Mouse (Mus musculus) stomach, embryonic 16.5 days (tissue): ENCODE results near the gene Nipal3. TPM values are rescaled to one million over a fixed set of nuclear protein-coding genes. Genes with fewer than 3 reads are reported as not detected.

Experiments used
- ATAC-seq: fragments of 200-750 bp; cut with Nextera tagmentation; 2 replicates; pipeline ENCODE4 v1.8.0; 2017; ENCODE audit warnings: moderate number of reproducible peaks, moderate TSS enrichment; ENCODE audit not compliant: insufficient read depth, low FRiP score
- H3K27ac ChIP-seq: fragments of 300-500 bp; sonication (generic); 2 replicates; pipeline ENCODE4 v1.5.1; 2014; ENCODE audit warnings: low read length
- H3K27me3 ChIP-seq: fragments of 300-500 bp; sonication (generic); 2 replicates; pipeline ENCODE4 v1.6.1; 2014; ENCODE audit warnings: low read length, control low read depth, mixed read lengths; ENCODE audit not compliant: control insufficient read depth, insufficient read depth
- H3K36me3 ChIP-seq: fragments of 300-500 bp; sonication (generic); 2 replicates; pipeline ENCODE4 v1.6.1; 2014; ENCODE audit warnings: low read length; ENCODE audit not compliant: control insufficient read depth, insufficient read depth
- H3K4me1 ChIP-seq: fragments of 300-500 bp; sonication (generic); 2 replicates; pipeline ENCODE4 v1.6.1; 2014; ENCODE audit warnings: low read length, control low read depth, mixed read lengths; ENCODE audit not compliant: control insufficient read depth, insufficient read depth
- H3K4me2 ChIP-seq: fragments of 300-500 bp; sonication (generic); 2 replicates; pipeline ENCODE4 v1.6.1; 2014; ENCODE audit warnings: low read depth, low read length, mixed read lengths
- H3K4me3 ChIP-seq: fragments of 300-500 bp; sonication (generic); replicated peaks from 2 replicates; pipeline ENCODE4 v1.5.1; 2014; ENCODE audit warnings: mild to moderate bottlenecking, low read length
- H3K9ac ChIP-seq: fragments of 300-500 bp; sonication (generic); 2 replicates; pipeline ENCODE4 v1.6.1; 2014; ENCODE audit warnings: low read length
- H3K9me3 ChIP-seq: fragments of 300-500 bp; sonication (generic); replicated peaks from 2 replicates; pipeline ENCODE4 v1.6.1; 2016; ENCODE audit warnings: low read length, control low read depth; ENCODE audit not compliant: control insufficient read depth
- WGBS: fragments of 180-500 bp; shearing (Covaris S2); extraction: QIAGEN DNeasy Blood & Tissue Kit; methylation state at CpG from one replicate; pipeline ENCODE4 v1.1.7; 2014; 5-methylcytosine and 5-hydroxymethylcytosine counted together
- polyA plus RNA-seq: library from polyadenylated mRNA; unstranded; fragments of >200 nt; fragmentation: Nextera tagmentation; extraction: Ambion mirVana; gene quantifications from 2 replicates; pipeline ENCODE4 v1.2.1, GENCODE M21; 2015

Gene Nipal3
- polyA plus RNA-seq, 1 experiment from 2014 or later = 4.7 TPM

DNA sequence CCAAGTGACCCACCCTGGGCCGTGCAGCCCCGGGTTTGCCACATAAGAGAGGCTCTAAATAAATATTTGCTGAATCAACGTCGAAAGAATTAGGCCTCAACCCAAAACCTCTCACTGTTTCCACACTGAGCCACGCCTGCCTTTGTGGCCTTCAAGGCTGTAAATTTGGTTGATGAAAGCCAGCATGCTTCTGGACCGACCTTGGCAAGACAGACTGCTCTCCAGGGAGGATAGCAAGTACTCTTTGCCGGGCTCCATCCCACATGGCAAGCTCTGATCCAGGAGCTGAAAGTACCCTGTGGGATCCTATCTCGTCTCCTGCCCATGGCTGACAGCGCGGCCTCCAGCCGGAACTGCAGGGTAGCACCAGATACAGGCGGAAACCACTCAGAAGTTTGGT, 14.7 kb upstream of the Nipal3 start:
- Histone ChIP-seq H3K9ac (no peak overlapping the region), H3K9me3 (no peaks in the 10 kb centered on the region), H3K36me3 (no peaks in the 10 kb centered on the region), H3K4me3 (no peak overlapping the region), H3K4me1 (0 out of 2 replicates have a peak, but pooled peaks cover 8% of the 10 kb centered on the region), H3K27me3 (no peaks in the 10 kb centered on the region), H3K4me2 (no peak overlapping the region), H3K27ac (peak overlapping the region; percentile 42; the same call in 1 of the 2 replicates)
- ATAC-seq = no peak
- 54% methylated on average over 12 of the region's 12 CpGs for WGBS

DNA sequence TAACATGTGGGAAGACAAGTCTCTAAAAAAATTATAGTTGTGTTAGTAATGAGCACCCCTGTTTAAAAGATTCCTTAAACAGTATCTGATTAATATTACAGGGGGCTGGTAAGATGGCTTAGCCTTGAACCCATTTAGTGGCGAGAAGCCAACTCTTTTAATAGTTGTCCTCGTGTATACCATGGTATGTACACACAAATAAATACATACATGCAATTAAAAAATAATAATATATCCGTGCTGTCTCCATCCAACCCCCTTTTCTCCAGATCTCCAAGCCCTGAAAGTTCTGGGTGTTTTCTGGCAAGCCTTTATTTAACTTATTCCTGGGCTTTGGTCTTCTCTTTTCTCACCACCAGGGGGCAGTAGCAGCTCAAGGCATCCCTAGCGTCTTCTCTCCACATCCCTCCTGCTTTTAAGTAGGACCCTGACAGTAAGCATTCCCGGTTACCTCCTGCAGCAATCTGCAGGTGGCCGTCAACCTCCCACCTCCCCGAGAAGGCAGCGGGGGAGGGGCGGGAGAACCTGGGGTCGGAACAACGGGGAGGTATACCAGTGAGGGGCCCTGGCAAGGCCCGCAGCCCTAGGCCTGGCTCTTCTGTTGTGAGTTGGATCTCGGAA, 13.7 kb upstream of the Nipal3 start:
- ATAC-seq = 0 out of 2 replicates have a peak, but pooled peaks have one; percentile 33
- peak overlapping the region; percentile 70 for H3K9ac ChIP-seq

DNA sequence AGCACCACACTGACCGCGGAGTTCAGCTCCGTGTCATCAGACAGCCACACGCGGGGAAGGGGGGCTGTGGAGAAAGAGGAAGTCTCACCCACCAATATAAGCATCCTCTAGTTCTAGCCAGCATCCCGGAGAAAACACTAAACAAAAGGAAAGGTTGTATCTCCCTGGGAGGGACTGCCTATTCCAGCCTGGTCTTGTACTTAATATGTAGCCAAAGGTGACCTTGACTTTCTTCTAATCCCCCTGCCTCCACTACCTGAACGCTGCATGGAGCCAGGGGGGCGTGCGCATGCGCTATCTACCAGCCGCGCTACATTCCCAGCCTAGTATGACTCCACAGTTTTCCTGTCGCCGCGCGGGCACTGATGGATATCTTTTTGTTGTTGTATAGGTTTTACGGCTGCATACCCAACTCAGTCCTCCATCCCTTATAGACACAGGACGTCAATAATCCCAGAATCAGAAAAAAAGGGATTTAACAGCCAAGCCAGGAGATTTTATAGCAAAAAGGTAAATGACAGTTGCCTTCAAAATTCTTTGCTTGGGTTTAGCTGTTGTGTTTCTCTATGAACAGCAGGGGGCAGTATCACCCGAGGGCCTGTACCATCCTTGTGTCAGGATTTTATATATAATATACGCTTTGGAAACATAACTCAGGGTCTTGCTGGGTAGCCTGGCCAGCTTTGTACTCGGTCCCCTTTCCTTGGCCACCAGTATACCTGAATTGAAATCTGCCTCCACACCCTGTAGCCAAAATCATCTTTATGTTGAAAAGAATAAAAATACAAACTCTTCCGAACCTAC, 12.9 kb upstream of the Nipal3 start:
- no peak for ATAC-seq
- peak overlapping the region; percentile 20; the same call in 1 of the 2 replicates for H3K4me3 ChIP-seq
- H3K4me1 ChIP-seq = 0 out of 2 replicates have a peak, but pooled peaks cover 6% of the 10 kb centered on the region
- no peaks in the 10 kb centered on the region for H3K27me3 ChIP-seq
- H3K36me3 ChIP-seq = no peaks in the 10 kb centered on the region
- WGBS = 13% methylated on average over 22 of the region's 22 CpGs
- peak overlapping the region; percentile 50 for H3K4me2 ChIP-seq
- H3K9ac ChIP-seq = peak overlapping the region; percentile 48; the same call in 1 of the 2 replicates
- no peak overlapping the region for H3K27ac ChIP-seq
- no peaks in the 10 kb centered on the region for H3K9me3 ChIP-seq

More for the DNA sequence above, 13.7 kb upstream of the Nipal3 start:
- Histone ChIP-seq H3K36me3 (no peaks in the 10 kb centered on the region), H3K27me3 (no peaks in the 10 kb centered on the region), H3K27ac (no peak overlapping the region), H3K9me3 (no peaks in the 10 kb centered on the region), H3K4me2 (peak overlapping the region; percentile 48), H3K4me1 (0 out of 2 replicates have a peak, but pooled peaks cover 6% of the 10 kb centered on the region), H3K4me3 (no peak overlapping the region; the same call in 1 of the 2 replicates)
- 15% methylated on average over 13 of the region's 13 CpGs for WGBS

DNA sequence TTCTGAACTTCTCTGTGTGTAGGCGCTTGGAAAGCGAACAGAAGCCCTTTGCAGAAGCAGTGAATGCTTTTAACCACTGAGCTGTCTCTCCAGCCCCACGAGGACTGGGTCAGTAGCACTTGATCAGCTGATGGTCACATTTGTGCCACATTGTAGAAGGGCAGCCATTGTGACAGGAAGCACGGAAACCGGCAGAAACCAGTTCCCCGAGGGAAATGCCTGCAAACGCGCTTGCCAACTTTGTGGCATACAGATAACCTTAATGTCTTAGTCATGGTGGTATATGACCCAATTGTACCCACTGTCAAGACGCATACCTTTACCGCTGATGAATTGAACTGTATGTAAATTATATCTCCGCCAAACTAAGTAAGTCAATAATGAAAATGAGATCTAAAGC, 11.0 kb upstream of the Nipal3 start:
- ATAC-seq = no peak
- no peak overlapping the region for H3K4me3 ChIP-seq
- H3K27me3 ChIP-seq = no peaks in the 10 kb centered on the region
- 0 out of 2 replicates have a peak, but pooled peaks cover 6% of the 10 kb centered on the region for H3K4me1 ChIP-seq
- no peak overlapping the region for H3K4me2 ChIP-seq
- H3K9me3 ChIP-seq = no peaks in the 10 kb centered on the region
- H3K36me3 ChIP-seq = no peaks in the 10 kb centered on the region
- H3K27ac ChIP-seq = no peak overlapping the region
- 64% methylated on average over 11 of the region's 11 CpGs for WGBS
- no peak overlapping the region for H3K9ac ChIP-seq

DNA sequence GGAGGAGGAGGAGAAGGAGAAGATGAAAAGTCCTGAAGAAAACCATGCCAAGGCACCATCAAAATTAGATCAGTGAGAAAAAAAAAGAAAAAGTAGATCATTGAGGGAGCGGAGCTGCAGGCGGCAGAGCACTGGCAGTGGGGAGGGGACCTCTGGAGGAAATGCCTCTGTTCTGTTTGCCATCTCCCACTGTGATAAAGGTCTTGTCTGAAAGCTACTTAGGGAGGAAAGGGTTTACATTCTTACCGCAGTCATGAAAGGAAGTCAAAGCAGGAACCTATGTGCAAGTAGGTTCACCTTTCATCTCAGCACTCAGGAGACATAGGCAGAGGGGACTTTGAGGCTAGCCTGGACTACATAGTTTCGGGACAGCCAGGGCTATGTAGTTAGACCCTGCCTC, 6.7 kb upstream of the Nipal3 start:
- Histone ChIP-seq H3K9me3 (no peaks in the 10 kb centered on the region), H3K4me1 (no peaks in the 10 kb centered on the region), H3K36me3 (no peaks in the 10 kb centered on the region), H3K4me2 (no peak overlapping the region), H3K27me3 (no peaks in the 10 kb centered on the region), H3K9ac (no peak overlapping the region), H3K4me3 (no peak overlapping the region), H3K27ac (no peak overlapping the region)
- ATAC-seq = no peak
- WGBS = 47% methylated on average over 4 of the region's 4 CpGs

DNA sequence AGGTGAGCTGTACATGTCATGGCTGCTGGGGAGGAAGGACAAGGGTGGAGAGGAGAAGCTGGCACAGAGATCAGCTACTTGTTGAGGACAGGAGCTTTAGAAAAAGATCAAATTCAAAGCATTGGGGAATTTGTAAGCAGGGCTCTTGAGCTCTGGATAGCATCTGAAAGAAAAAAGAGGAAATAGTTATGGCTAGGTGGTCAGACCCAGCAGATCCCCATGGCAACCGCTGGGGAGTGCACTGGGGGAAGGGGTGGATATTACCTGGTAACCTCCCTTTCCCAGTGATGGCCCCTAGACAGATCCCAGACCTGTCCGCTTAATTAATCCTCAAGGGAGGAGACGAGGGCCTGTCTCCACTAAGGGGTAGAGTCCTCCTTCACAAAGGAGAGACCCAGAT, 5.0 kb upstream of the Nipal3 start:
- Histone ChIP-seq H3K36me3 (no peaks in the 10 kb centered on the region), H3K9ac (no peak overlapping the region), H3K9me3 (no peaks in the 10 kb centered on the region), H3K27ac (no peak overlapping the region), H3K4me1 (no peaks in the 10 kb centered on the region), H3K4me3 (no peak overlapping the region), H3K4me2 (no peak overlapping the region), H3K27me3 (no peaks in the 10 kb centered on the region)
- ATAC-seq = no peak
- WGBS = 84% methylated on average over 3 of the region's 3 CpGs

DNA sequence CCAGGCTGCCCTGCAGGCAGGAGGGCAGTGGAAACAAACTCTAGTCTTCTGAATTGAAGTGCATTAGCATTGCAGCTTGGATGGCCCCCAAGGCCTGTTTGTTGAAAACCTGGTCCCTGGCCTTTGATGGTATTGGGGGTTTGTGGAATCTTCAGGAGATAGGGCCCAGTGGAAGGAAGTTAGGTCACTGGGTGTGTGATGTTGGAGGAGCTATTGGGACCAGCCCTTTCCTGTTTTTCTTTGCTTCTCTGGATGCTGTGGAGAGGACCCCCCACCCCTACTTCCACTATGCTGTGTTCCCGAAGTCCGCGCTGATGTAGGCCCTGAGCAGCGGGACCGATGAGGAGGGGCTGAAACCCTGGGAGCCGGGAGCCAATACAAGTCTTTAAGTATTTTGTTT, 3.3 kb upstream of the Nipal3 start:
- Histone ChIP-seq H3K9ac (no peak overlapping the region), H3K27ac (no peak overlapping the region), H3K36me3 (no peaks in the 10 kb centered on the region), H3K27me3 (no peaks in the 10 kb centered on the region), H3K4me3 (no peak overlapping the region), H3K4me2 (no peak overlapping the region), H3K9me3 (no peaks in the 10 kb centered on the region), H3K4me1 (0 out of 2 replicates have a peak, but pooled peaks cover 5% of the 10 kb centered on the region)
- WGBS = 88% methylated on average over 6 of the region's 6 CpGs
- ATAC-seq = no peak

DNA sequence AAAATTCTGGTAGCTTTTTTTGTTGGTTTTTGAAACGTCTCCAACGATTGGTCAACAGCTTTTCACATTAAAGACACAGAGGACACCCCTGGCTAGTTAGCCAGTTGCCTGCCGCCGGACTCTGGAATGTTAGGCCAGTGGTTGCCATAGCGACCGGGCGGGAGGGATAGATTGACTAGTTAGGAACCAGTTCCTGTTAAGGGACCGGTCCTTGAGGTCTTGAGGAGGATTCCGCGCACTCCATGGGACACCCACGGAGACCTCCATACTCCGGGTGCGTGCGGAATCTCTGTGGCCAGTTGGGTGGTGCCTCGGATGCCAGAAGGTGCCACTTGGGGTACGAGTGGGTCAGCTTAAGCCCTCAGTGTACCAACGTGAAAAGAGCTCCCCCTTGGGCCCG, 972 bp upstream of the Nipal3 start:
- Histone ChIP-seq H3K27me3 (no peaks in the 10 kb centered on the region), H3K4me2 (peak overlapping the region; percentile 78; the same call in 1 of the 2 replicates), H3K9me3 (no peaks in the 10 kb centered on the region), H3K27ac (no peak overlapping the region), H3K4me1 (0 out of 2 replicates have a peak, but pooled peaks cover 5% of the 10 kb centered on the region), H3K4me3 (no peak overlapping the region), H3K36me3 (no peaks in the 10 kb centered on the region), H3K9ac (no peak overlapping the region)
- WGBS = 25% methylated on average over 18 of the region's 18 CpGs
- ATAC-seq = no peak

DNA sequence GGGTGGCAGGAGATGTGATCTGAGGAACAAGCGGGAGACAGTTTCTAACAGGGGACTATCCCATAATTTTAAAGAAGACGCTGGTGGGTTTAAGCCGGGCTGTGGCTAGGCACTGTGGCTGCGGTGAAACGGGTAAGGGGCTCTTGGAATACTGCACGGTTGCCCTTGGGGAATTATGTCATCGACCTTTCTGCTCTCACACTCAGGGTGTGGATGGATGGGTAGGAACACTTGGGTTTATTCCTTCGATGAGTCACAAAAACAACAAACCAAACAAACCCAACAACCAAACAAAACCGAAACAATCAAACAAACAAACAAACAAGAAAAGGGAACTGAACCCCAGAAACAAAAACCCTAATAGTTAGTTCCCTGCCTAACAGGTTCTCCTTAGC, 556 bp upstream of the Nipal3 start:
- Histone ChIP-seq H3K4me2 (peak overlapping the region; percentile 78), H3K36me3 (no peaks in the 10 kb centered on the region), H3K4me3 (peak overlapping the region; percentile 68), H3K9ac (no peak overlapping the region), H3K27me3 (no peaks in the 10 kb centered on the region), H3K4me1 (0 out of 2 replicates have a peak, but pooled peaks cover 5% of the 10 kb centered on the region), H3K27ac (no peak overlapping the region), H3K9me3 (no peaks in the 10 kb centered on the region)
- 13% methylated on average over 9 of the region's 9 CpGs for WGBS
- ATAC-seq = no peak
